Comparison of ENCODE assay signal across 8 mouse cellular contexts in genomic region chr15:28025447-28026166, GRCm38 (mm10). TPM values are rescaled to one million over a fixed set of nuclear protein-coding genes. Genes with fewer than 3 reads are reported as not detected.
DNase-seq lines count a peak whose midpoint lies in the region; ATAC-seq and TF ChIP-seq lines count a peak whose summit lies in the region.

Gene Trio, minus strand, starts transcription at chr15:28025848.

- peak; percentile 96 for DNase-seq in embryo, embryonic 10 days (ENCODE audit: low spot score)
- no peak for DNase-seq in embryo, embryonic 11 days
- peak; percentile 97 for DNase-seq in midbrain, postnatal 0 days (ENCODE audit: low spot score)
- peak; percentile 63 to 84 for DNase-seq in spleen, postnatal 10 days (ENCODE audit: low spot score in 2 of 2)

- H3K27ac ChIP-seq in embryonic fibroblast, embryonic 13.5 days (ENCODE audit: insufficient read depth, low read length): peak within 1 kb of the TSS; percentile 93
- H3K27ac ChIP-seq in heart, embryonic 11.5 days (ENCODE audit: low read depth, low read length): peak within 1 kb of the TSS; percentile 97
- H3K27ac ChIP-seq in kidney, embryonic 15.5 days: peak within 1 kb of the TSS; percentile 98
- H3K27ac ChIP-seq in limb, embryonic 15.5 days: peak within 1 kb of the TSS; percentile 99
- H3K27ac ChIP-seq in midbrain, postnatal 0 days (ENCODE audit: low read depth, low read length): peak within 1 kb of the TSS; percentile 97

- H3K36me3 ChIP-seq in heart, embryonic 11.5 days (ENCODE audit: control insufficient read depth, insufficient read depth, low read length): no peaks in the 10 kb centered on the region
- H3K36me3 ChIP-seq in kidney, embryonic 15.5 days: no peaks in the 10 kb centered on the region
- H3K36me3 ChIP-seq in limb, embryonic 15.5 days: no peaks in the 10 kb centered on the region
- H3K36me3 ChIP-seq in midbrain, postnatal 0 days (ENCODE audit: insufficient read depth, low read length): no peaks in the 10 kb centered on the region

- TF ChIP-seq CTCF in embryonic fibroblast, embryonic 13.5 days (IDR thresholded peaks at IDR 0.05; ENCODE audit: borderline replicate concordance, insufficient read depth, low read length): no peak
- TF ChIP-seq CTCF in midbrain, postnatal 0 days (IDR thresholded peaks at IDR 0.05): no peak

- TF ChIP-seq POLR2A in embryonic fibroblast, embryonic 13.5 days (IDR thresholded peaks at IDR 0.05; ENCODE audit: low read depth, low read length): peak; percentile 77

- H3K4me1 ChIP-seq in embryonic fibroblast, embryonic 13.5 days (ENCODE audit: control insufficient read depth, insufficient read depth, low read length): peaks cover 9% of the 10 kb centered on the region
- peaks cover 29% of the 10 kb centered on the region for H3K4me1 ChIP-seq in heart, embryonic 11.5 days (ENCODE audit: control insufficient read depth, insufficient read depth, low read length)
- peaks cover 38% of the 10 kb centered on the region for H3K4me1 ChIP-seq in kidney, embryonic 15.5 days
- H3K4me1 ChIP-seq in limb, embryonic 15.5 days: peaks cover 28% of the 10 kb centered on the region
- H3K4me1 ChIP-seq in midbrain, postnatal 0 days (ENCODE audit: insufficient read depth, low read length): peaks cover 17% of the 10 kb centered on the region

- no peaks in the 10 kb centered on the region for H3K27me3 ChIP-seq in heart, embryonic 11.5 days (ENCODE audit: control insufficient read depth, insufficient read depth, low read length)
- no peaks in the 10 kb centered on the region for H3K27me3 ChIP-seq in kidney, embryonic 15.5 days
- no peaks in the 10 kb centered on the region for H3K27me3 ChIP-seq in limb, embryonic 15.5 days
- no peaks in the 10 kb centered on the region for H3K27me3 ChIP-seq in midbrain, postnatal 0 days (ENCODE audit: insufficient read depth, low read length)

- H3K4me2 ChIP-seq in heart, embryonic 11.5 days: peak within 1 kb of the TSS; percentile 90
- H3K4me2 ChIP-seq in kidney, embryonic 15.5 days: peak within 1 kb of the TSS; percentile 89
- H3K4me2 ChIP-seq in limb, embryonic 15.5 days: peak within 1 kb of the TSS; percentile 85
- peak within 1 kb of the TSS; percentile 62 for H3K4me2 ChIP-seq in midbrain, postnatal 0 days (ENCODE audit: low read depth, low read length, poor library complexity, severe bottlenecking)

- under 1% methylated on average over 84 of the region's 94 CpGs for WGBS in heart, embryonic 11.5 days (ENCODE audit: insufficient replicate concordance)
- WGBS in kidney, embryonic 15.5 days: under 1% methylated on average over 92 of the region's 94 CpGs
- WGBS in limb, embryonic 15.5 days: under 1% methylated on average over 90 of the region's 94 CpGs
- under 1% methylated on average over 58 of the region's 94 CpGs for WGBS in midbrain, postnatal 0 days

- H3K9ac ChIP-seq in heart, embryonic 11.5 days (ENCODE audit: low read depth, low read length): peak within 1 kb of the TSS; percentile 80
- peak within 1 kb of the TSS; percentile 95 for H3K9ac ChIP-seq in kidney, embryonic 15.5 days
- H3K9ac ChIP-seq in limb, embryonic 15.5 days: peak within 1 kb of the TSS; percentile 98
- H3K9ac ChIP-seq in midbrain, postnatal 0 days (replicated peaks; ENCODE audit: low read length, poor library complexity, severe bottlenecking): peak within 1 kb of the TSS; percentile 98

- no peaks in the 10 kb centered on the region for H3K9me3 ChIP-seq in heart, embryonic 11.5 days (replicated peaks; ENCODE audit: control insufficient read depth, low read length)
- no peaks in the 10 kb centered on the region for H3K9me3 ChIP-seq in kidney, embryonic 15.5 days (replicated peaks)
- no peaks in the 10 kb centered on the region for H3K9me3 ChIP-seq in limb, embryonic 15.5 days
- H3K9me3 ChIP-seq in midbrain, postnatal 0 days (ENCODE audit: low read length): no peaks in the 10 kb centered on the region

- H3K4me3 ChIP-seq in embryonic fibroblast, embryonic 13.5 days (ENCODE audit: insufficient read depth, low read length): peak within 1 kb of the TSS; percentile 77
- peak within 1 kb of the TSS; percentile 66 for H3K4me3 ChIP-seq in heart, embryonic 11.5 days (ENCODE audit: low read depth, low read length)
- peak within 1 kb of the TSS; percentile 95 for H3K4me3 ChIP-seq in kidney, embryonic 15.5 days (replicated peaks)
- H3K4me3 ChIP-seq in limb, embryonic 15.5 days: peak within 1 kb of the TSS; percentile 89
- H3K4me3 ChIP-seq in midbrain, postnatal 0 days (ENCODE audit: low read depth, low read length): peak within 1 kb of the TSS; percentile 96

- peak; percentile 93 for ATAC-seq in heart, embryonic 11.5 days (replicated peaks; ENCODE audit: insufficient number of reproducible peaks, low FRiP score, low TSS enrichment)
- peak; percentile 97 for ATAC-seq in kidney, embryonic 15.5 days (replicated peaks; ENCODE audit: low FRiP score)
- peak; percentile 97 for ATAC-seq in limb, embryonic 15.5 days (ENCODE audit: insufficient number of reproducible peaks, low FRiP score, low TSS enrichment, low read depth)
- ATAC-seq in midbrain, postnatal 0 days (ENCODE audit: low FRiP score): peak; percentile 92

RNA-seq across cellular contexts. Expression of gene Trio, which starts in this region (rescaled TPM):
- 154 and 161 TPM in 2 replicates for polyA plus RNA-seq in embryonic fibroblast, embryonic 13.5 days (2011; ENCODE audit: insufficient read length, low read depth, missing spikeins)
- polyA plus RNA-seq in heart, embryonic 11.5 days (2014; fragmentation: Nextera tagmentation; extraction: Ambion mirVana): 18.5 and 28.5 TPM in 2 replicates
- polyA plus RNA-seq in kidney, embryonic 15.5 days (2015; fragmentation: Nextera tagmentation; extraction: Ambion mirVana): 27.3 and 28.8 TPM in 2 replicates
- 44.9 and 52.8 TPM in 2 replicates for polyA plus RNA-seq in limb, embryonic 15.5 days (2015; fragmentation: Nextera tagmentation; extraction: Ambion mirVana)
- 213 and 251 TPM in 2 replicates for total RNA-seq in midbrain, postnatal 0 days (2014; rRNA removed)
- 19.0 and 23.3 TPM in 2 replicates for polyA plus RNA-seq in midbrain, postnatal 0 days (2015; fragmentation: Nextera tagmentation; extraction: Ambion mirVana)
